Mouse (Mus musculus): ENCODE data around the gene Atp7b. TPM values are rescaled to one million over a fixed set of nuclear protein-coding genes. Genes with fewer than 3 reads are reported as not detected.

The Atp7b gene
- polyA plus RNA-seq, 1 experiment from 2014 or later = 12.0 TPM

GRCm38 (mm10) chr8:21955321-21955720 lies 104.8 kb downstream of the Atp7b start:
- no peak overlapping the region for H3K9ac ChIP-seq (replicated peaks; ENCODE audit: low read depth)
- TF ChIP-seq EP300 (IDR thresholded peaks at IDR 0.05) (no peak), CTCF (IDR thresholded peaks at IDR 0.05) (peak; percentile 80)
- no peak overlapping the region for H3K4me2 ChIP-seq (replicated peaks; ENCODE audit: low read depth, low read length)
- DNase-seq (ENCODE audit: low spot score) (peak; percentile 66), ATAC-seq (no peak)
- no peak overlapping the region for H3K27ac ChIP-seq (ENCODE audit: low read length)
- 3% methylated on average over 9 of the region's 9 CpGs for WGBS
- H3K4me3 ChIP-seq (ENCODE audit: low read depth, low read length) = no peak overlapping the region
- no peaks in the 10 kb centered on the region for H3K27me3 ChIP-seq (replicated peaks; ENCODE audit: insufficient read depth, low read length)
- no peaks in the 10 kb centered on the region for H3K9me3 ChIP-seq (ENCODE audit: low read length)
- H3K4me1 ChIP-seq (ENCODE audit: insufficient read depth, low read depth, low read length) = no peaks in the 10 kb centered on the region
- no peaks in the 10 kb centered on the region for H3K36me3 ChIP-seq (ENCODE audit: insufficient read depth, low read length)

GRCm38 (mm10) chr8:21947311-21948017 lies 112.6 kb downstream of the Atp7b start:
- TF ChIP-seq CTCF (IDR thresholded peaks at IDR 0.05) = no peak
- no peak for TF ChIP-seq EP300 (IDR thresholded peaks at IDR 0.05)
- Histone ChIP-seq H3K4me1 (ENCODE audit: insufficient read depth, low read depth, low read length) (no peaks in the 10 kb centered on the region), H3K9ac (replicated peaks; ENCODE audit: low read depth) (no peak overlapping the region), H3K9me3 (ENCODE audit: low read length) (no peaks in the 10 kb centered on the region), H3K27ac (ENCODE audit: low read length) (no peak overlapping the region), H3K4me2 (replicated peaks; ENCODE audit: low read depth, low read length) (no peak overlapping the region), H3K36me3 (ENCODE audit: insufficient read depth, low read length) (no peaks in the 10 kb centered on the region), H3K4me3 (ENCODE audit: low read depth, low read length) (no peak overlapping the region), H3K27me3 (replicated peaks; ENCODE audit: insufficient read depth, low read length) (no peaks in the 10 kb centered on the region)
- ATAC-seq = no peak
- WGBS = 50% methylated on average over 9 of the region's 9 CpGs
- DNase-seq (ENCODE audit: low spot score) = no peak

DNA sequence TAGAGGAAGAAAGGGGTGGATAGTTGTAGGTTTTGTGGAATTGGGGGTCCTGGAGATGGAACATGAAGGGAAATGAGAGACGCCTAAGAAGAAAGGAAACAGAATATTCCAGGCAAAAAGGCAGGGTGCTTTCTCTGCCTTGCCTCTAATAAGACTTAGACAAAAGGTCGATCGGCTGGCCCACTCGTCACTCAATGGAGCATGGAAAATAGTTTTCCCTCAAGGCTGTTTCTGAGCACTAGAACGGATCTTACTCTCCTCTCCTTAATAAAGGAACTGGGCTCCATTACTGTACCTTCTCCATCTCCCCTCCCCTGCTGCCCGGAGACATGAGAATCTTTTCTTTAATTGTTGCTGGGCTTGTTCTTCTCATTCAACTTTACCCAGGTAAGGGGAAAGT lies 113.6 kb downstream of the Atp7b start, which contains the start of gene Defb13:
Defb13 (plus strand) TSS at position 301 of the 400 bp plus-strand sequence.
- H3K36me3 ChIP-seq (ENCODE audit: insufficient read depth, low read length) = no peaks in the 10 kb centered on the region
- no peak within 1 kb of the TSS for H3K27ac ChIP-seq (ENCODE audit: low read length)
- no peak within 1 kb of the TSS for H3K4me3 ChIP-seq (ENCODE audit: low read depth, low read length)
- ATAC-seq (no peak), DNase-seq (ENCODE audit: low spot score) (no peak)
- H3K9ac ChIP-seq (replicated peaks; ENCODE audit: low read depth) = no peak within 1 kb of the TSS
- H3K4me2 ChIP-seq (replicated peaks; ENCODE audit: low read depth, low read length) = no peak within 1 kb of the TSS
- no peaks in the 10 kb centered on the region for H3K27me3 ChIP-seq (replicated peaks; ENCODE audit: insufficient read depth, low read length)
- 77% methylated on average over 6 of the region's 6 CpGs for WGBS
- H3K9me3 ChIP-seq (ENCODE audit: low read length) = no peaks in the 10 kb centered on the region
- no peak for TF ChIP-seq EP300 (IDR thresholded peaks at IDR 0.05)
- no peak for TF ChIP-seq CTCF (IDR thresholded peaks at IDR 0.05)
- no peaks in the 10 kb centered on the region for H3K4me1 ChIP-seq (ENCODE audit: insufficient read depth, low read depth, low read length)

Other genes starting within 250 kb of the Atp7b start
- not detected in 2 replicates for gene Defb50, start 236.8 kb downstream of the Atp7b start, polyA plus RNA-seq (2015; fragmentation: Nextera tagmentation; extraction: Ambion mirVana)
- not detected in 2 replicates for gene Defb2, start 220.4 kb downstream of the Atp7b start, polyA plus RNA-seq (2015; fragmentation: Nextera tagmentation; extraction: Ambion mirVana)
- not detected in 2 replicates for gene Defb10, start 201.4 kb downstream of the Atp7b start, polyA plus RNA-seq (2015; fragmentation: Nextera tagmentation; extraction: Ambion mirVana)
- not detected in 2 replicates for gene Defb9, start 174.9 kb downstream of the Atp7b start, polyA plus RNA-seq (2015; fragmentation: Nextera tagmentation; extraction: Ambion mirVana)
- not detected in 2 replicates for gene Defb11, start 153.9 kb downstream of the Atp7b start, polyA plus RNA-seq (2015; fragmentation: Nextera tagmentation; extraction: Ambion mirVana)
- gene Defb15, start 127.6 kb downstream of the Atp7b start, polyA plus RNA-seq (2015; fragmentation: Nextera tagmentation; extraction: Ambion mirVana) = not detected in 2 replicates
- not detected in 2 replicates for gene Defb35, start 122.0 kb downstream of the Atp7b start, polyA plus RNA-seq (2015; fragmentation: Nextera tagmentation; extraction: Ambion mirVana)
- gene Defb13, start 113.5 kb downstream of the Atp7b start, polyA plus RNA-seq (2015; fragmentation: Nextera tagmentation; extraction: Ambion mirVana) = not detected in 2 replicates
- not detected in 2 replicates for gene Fam90a1a, start 101.6 kb downstream of the Atp7b start, polyA plus RNA-seq (2015; fragmentation: Nextera tagmentation; extraction: Ambion mirVana)
- gene Ccdc70, start 90.5 kb downstream of the Atp7b start, polyA plus RNA-seq (2015; fragmentation: Nextera tagmentation; extraction: Ambion mirVana) = not detected in 2 replicates
- 13.3 and 13.6 TPM in 2 replicates for gene Alg11, start 416 bp upstream of the Atp7b start, polyA plus RNA-seq (2015; fragmentation: Nextera tagmentation; extraction: Ambion mirVana)
- gene Nek5, start 64.7 kb upstream of the Atp7b start, polyA plus RNA-seq (2015; fragmentation: Nextera tagmentation; extraction: Ambion mirVana) = 5.2 and 6.9 TPM in 2 replicates
- 3.4 and 3.5 TPM in 2 replicates for gene Nek3, start 106.1 kb upstream of the Atp7b start, polyA plus RNA-seq (2015; fragmentation: Nextera tagmentation; extraction: Ambion mirVana)
- 2.8 and 4.5 TPM in 2 replicates for gene Ckap2, start 125.5 kb upstream of the Atp7b start, polyA plus RNA-seq (2015; fragmentation: Nextera tagmentation; extraction: Ambion mirVana)
- gene Vps36, start 132.5 kb upstream of the Atp7b start, polyA plus RNA-seq (2015; fragmentation: Nextera tagmentation; extraction: Ambion mirVana) = 36.8 and 41.7 TPM in 2 replicates
- 32.0 and 33.3 TPM in 2 replicates for gene Thsd1, start 167.0 kb upstream of the Atp7b start, polyA plus RNA-seq (2015; fragmentation: Nextera tagmentation; extraction: Ambion mirVana)
- not detected in 2 replicates for gene Tpte, start 223.1 kb upstream of the Atp7b start, polyA plus RNA-seq (2015; fragmentation: Nextera tagmentation; extraction: Ambion mirVana)